Mouse (Mus musculus): ENCODE results near the gene 4930432K21Rik.

The 4930432K21Rik gene

GRCm38 (mm10) chr8:84192555-84192954, 44.7 kb downstream of the 4930432K21Rik start:
- peak; percentile 71 for DNase-seq (ENCODE audit: low spot score)

DNA sequence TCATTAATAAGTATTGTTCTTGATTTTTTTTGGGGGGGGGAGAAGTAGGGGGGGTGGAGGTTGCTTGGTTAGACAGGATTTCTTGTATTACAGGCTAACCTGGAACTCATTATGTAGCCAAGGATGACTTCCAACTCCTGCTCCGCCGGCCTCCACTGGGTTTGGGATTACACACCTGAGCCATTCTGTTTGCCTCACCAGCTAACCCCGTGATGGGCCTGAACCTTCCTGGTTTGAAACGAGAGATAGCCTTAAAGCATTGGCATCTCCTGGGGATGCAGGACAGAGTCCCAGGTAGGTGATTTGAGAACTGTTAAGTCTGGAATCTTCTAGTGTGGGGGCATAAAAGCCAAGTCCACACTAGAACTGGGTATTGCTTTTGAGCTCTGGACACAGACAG, 45.3 kb downstream of the 4930432K21Rik start:
- DNase-seq (ENCODE audit: low spot score) = no peak

DNA sequence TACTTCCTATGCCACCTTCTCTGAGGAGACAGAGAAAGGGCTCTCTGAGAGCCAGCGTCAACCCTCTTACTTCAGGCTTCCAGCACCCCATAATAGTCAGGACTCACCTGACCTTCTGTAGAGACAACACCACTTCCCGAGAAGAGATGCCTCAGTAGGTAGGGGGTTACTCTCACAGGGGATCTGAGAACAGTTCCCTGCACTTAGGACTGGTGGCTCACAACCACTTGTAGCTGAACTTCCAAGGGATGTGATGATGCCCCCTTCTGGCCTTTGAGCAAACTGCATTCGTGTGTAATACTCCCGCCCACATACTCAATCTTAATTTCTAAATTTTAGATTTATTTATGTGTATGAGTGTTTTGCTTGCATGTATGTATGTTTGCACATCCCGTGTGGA, 45.7 kb downstream of the 4930432K21Rik start:
- no peak for DNase-seq (ENCODE audit: low spot score)

DNA sequence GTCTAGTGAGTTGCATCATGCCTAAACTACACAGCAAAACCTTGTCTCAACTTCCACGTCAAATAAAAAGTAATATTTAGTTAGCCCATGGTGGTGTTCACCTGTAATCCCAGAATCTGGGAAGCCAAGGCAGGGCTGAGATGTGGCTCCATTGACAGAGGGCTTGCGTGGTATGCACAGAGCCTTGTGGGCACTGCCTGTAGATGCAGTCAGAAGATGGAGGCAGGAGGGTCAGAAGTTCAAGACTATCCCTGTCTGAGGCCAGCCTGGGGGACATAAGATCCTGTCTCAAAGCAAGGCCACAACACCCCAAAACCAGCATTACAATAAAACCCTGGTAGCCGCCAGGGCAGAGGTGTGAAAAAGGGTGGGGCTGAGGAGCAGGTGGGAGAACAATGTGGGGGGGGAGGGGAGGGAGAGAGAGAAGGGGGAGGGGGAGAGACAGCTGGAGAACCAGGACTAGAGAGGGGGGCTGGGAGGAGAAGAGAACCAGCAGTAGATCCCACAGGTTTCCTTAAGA, 46.5 kb downstream of the 4930432K21Rik start:
- DNase-seq (ENCODE audit: low spot score) = no peak

DNA sequence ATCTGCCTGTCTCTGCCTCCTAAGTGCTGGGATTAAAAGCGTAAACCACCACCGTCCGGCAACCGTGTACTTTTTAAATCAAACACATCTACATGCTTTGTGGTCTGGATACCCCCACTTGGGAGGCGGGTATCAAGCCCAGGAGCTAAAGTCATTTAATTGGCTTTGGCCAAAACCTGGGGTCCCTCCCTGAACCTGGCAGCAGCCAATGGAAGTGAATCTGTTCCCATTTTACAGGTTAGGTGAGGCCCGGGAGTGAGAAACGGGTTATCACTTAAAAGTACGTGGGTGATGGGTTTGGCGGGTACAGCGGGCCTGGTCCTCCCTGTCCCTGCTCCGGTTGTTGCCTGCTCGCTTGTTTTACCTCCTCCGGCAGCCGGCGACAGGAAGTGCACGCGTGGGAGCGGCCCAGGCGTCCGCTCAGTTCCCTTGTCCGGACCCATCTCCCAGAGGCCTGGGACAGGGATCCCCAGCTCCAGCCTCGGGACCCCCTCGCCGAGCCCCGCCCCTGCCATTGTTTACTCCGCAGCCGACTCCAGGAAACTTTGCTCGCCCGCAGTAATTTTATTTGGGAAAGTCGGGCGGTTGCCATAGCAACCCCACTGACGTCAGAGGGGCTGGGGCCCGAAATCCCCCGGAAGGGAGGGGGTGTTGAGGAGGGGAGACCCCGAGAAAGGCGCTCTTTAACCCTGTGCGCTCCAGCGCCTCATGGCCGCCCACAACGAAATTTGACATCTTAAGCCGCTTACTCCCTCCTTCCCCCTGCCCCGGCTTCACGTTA, 49.5 kb downstream of the 4930432K21Rik start:
- peak; percentile 93 for DNase-seq (ENCODE audit: low spot score)

DNA sequence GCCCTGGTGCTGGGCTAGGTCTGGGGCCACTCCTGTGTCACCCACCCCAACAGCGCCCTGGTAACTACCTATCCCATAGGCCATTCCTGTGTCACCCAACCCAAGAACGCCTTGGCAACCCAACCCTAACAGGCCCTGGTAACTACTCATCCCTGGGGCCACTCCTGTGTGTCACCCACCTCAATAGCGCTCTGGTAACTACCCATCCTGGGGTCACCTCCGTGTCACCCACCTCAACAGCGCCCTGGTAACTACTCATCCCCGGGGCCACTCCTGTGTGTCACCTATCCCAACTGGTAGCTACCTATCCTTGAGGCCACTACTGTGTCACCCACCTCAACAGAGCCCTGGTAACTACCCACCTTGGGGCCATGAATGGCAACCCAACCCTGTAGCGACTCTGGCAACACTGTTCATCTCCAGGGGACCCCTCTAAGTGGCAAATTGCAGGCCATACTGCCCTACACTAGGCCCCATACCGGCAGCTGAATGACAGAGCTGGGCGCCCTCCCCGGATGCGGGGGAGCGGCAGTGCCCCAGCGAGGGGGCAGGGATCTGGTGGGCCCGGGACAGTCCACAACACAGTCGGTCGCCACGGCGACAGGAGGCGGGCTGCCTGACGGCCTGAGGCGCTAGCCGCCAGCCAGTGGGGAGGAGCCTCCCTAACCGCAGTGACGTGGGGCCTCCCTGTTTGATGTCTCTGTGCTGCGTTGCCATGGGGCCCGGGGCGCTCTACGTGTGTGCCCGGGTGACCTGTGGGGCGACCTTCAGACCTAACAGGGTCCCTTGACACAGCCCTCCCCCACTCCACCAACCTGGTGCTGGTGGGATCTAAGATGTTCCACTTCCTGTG, 50.3 kb downstream of the 4930432K21Rik start:
- peak; percentile 97 for DNase-seq (ENCODE audit: low spot score)

DNA sequence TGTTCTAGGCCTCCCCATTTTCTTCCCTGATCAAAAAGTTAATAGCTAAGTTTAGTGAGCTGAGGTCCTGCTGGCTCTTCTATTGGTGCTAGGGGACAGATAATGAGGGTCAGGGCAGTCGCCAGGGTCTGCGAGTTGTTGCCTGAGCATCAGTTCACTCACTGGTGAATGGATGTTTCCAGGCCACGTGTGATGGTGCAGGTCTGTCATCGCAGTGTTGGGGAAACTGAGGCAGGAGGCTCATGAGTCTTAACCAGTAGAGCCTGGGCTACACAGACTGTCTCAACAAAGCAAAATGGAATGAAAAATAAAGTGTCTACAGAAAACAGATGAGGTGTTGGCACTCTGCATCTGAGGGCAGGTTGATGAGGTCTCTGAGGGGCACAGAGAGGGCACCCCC, 51.0 kb downstream of the 4930432K21Rik start:
- DNase-seq (ENCODE audit: low spot score) = no peak

DNA sequence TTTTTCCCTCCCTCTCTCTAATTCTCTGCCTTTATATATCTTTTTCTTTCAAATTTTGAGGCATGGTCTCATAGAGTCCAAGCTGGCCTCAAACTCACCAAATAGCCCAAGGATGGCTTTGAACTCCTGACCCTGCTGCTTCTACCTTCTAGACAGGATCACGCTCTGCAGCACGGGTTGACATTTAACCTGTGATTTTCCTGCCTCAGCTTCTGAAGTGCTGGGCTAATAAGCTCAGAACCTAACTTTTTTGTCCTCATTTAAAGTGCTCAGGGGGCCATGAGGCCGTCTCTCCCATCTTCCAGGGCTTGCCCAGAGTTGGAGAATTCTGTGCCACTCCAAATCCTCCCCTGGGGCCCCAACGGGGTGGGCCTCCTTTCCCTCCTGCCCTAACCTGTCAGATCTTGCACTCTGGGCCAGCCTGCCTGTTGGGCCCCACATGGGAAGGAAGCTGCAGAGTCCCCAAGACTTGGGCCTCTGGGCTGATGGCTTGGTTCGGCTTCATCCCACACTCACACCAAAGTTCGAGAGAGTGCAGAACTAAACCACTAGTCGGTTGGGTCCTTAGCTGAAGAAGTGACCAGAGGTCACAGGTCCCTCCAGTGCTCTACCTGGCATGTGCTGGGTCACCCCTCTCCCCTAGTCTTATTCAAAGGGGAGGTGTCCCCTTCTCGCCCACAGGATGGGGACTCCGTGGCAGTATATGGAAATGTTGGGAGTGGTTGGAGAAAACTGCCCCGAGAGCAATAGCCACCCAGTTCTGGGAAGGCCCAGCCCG, 51.7 kb downstream of the 4930432K21Rik start:
- no peak for DNase-seq (ENCODE audit: low spot score)

GRCm38 (mm10) chr8:84200126-84200555, 52.3 kb downstream of the 4930432K21Rik start:
- DNase-seq (ENCODE audit: low spot score) = no peak

DNA sequence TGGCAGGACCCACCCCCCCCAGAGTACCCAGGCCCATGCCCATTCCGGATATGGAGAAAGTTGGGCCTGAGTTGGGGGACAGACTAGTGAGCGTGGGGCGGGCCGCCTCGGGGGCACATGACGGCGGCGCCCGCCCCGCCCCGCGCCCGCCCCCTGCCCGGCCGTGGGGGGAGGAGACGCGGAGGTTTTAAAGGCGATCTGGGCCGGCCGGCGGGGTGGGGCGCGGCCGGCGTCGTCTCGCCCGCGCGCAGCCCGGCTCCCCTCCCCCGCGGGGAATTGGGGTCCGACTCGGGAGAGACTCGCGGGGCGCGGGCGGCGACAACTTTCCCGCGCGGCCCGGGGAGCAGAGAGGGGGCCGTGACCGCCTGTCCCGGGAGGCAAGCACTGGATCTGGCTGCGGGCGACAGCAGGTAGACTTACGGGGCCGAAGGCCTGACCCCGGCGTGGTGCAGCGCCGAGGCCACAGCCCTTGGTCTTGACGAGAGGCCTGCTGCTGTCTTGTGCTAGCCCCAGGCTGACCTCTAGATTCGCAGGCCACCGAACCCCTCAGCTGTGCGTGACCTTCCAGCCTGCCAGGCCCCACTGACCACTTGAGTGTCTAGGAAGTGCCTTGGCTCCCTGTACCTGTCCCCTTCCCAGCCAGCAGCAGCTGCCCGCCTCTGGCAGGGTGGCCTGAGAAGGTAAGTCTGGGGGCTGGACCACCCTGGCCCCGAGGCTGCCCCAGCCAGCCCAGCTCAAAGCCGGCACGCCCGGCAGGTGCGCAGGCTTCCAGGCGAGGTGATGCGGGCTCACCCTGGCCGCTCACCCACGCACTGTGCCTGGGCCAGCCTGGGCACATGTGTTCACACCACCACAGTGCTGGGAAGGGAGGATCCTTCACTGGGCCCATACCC, 53.1 kb downstream of the 4930432K21Rik start:
- no peak for DNase-seq (ENCODE audit: low spot score)

DNA sequence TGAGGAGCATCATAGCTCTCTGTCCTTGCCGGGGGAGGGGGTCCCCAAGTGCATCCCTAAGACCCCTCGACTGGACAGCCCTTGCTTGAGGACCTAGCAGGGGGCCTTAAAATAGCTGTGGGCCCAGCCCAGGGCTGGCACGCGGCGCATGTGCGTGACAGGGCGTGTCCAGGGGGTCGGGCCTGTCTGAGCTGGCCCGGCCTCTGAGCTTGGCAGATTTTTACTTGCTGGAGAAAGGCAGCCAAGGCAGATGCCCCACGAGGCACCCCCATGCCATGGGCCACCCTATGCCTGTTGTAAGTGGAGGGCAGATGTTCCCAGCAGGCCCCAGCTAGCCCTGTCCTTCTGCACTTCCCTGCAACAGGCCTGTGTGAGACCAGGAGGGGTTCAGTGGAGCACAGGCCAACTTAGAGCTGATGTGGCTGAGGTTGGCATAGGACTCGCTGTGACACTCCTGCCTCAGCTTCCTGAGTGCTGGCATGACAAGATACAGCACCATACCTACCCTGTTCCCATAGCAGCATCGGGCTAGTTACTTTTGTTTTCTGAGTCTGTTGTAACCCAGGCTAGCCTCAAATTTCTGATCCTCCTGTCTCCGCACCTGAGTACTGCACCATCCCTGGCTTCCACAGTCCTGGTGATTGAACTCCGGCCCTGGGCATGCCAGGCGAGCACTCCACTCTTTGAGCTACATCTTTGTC, 53.9 kb downstream of the 4930432K21Rik start:
- DNase-seq (ENCODE audit: low spot score) = no peak

GRCm38 (mm10) chr8:84202466-84202865, 54.6 kb downstream of the 4930432K21Rik start:
- no peak for DNase-seq (ENCODE audit: low spot score)

GRCm38 (mm10) chr8:84202938-84203917, 55.4 kb downstream of the 4930432K21Rik start:
- DNase-seq (ENCODE audit: low spot score) = peak; percentile 71

DNA sequence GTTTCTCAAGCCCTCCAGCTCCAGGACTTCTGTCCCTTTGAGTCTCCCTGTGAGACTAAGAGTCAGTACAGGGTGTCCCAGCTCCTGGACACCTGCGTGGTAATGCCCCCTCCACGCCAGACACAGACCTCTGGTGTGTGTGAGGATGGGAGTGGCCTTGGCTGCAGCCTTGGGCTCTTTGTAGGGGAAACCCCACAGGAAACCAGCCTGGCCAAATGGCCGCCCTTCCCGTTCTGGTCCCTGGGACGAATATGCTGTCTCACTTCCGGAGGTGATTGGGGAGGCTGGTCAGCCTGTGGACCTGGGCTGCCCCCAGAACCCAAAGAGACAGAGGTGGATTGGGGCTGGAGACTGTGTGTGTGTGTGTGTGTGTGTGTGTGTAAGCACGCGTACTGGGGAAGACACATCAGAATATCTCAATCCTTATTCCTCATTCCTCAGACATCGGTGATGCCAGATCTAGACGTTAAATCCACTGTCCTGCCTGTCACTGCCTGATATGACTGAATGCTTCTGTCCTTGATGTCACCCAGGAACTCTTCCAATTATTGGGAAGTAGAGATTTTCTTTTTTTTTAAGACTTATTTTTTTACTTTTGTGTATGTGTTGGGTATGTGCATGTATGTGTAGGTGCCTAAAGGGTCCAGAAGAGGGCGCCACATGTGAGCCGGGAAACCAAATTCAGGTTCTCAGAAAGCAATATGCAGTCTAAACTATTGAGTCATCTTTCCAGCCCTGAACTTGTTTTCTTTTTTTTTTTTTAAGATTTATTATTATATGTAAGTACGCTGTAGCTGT, 56.3 kb downstream of the 4930432K21Rik start:
- no peak for DNase-seq (ENCODE audit: low spot score)

- no peak for DNase-seq (ENCODE audit: low spot score)
Observed at GRCm38 (mm10) chr8:84205073-84205472, 57.2 kb downstream of the 4930432K21Rik start.

DNA sequence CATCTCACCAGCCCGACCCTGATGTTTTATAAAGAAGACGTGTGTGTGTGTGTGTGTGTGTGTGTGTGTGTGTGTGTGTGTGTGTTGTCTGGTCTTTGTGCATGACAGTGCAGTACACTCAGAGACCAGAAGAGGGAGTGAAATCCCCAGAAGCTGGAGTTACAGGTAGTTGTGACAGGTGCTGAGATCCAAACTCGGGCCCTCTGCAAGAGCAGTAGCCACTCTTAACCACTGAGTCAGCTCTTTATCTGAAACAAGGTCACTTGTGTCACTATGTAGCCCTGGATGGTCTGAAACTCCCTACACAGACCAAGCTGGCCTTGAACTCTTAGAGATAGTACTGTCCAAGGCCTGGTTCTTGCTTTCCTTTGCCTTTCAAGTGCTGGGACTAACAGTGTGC, 58.8 kb downstream of the 4930432K21Rik start:
- no peak for DNase-seq (ENCODE audit: low spot score)

DNA sequence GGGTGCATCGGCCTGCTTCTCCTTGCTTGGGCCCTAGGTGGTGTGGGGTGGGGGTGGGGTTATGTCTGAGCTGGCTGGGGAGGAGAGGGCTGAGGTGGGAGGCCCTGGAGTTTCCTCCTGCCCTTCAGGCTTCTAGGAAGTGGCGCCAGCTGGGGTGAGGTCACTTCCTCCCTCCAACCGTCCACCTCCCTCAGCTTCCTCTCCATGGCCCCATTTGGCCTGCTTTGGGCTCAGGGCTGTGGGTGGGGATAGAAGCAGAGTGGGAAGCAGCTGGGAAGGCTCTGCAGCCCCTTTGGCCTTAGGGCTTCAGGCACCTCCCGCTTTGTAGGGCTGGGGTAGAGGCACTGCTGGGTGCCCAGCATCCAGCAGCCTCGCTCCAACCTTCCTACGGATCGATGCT, 60.0 kb downstream of the 4930432K21Rik start:
- DNase-seq (ENCODE audit: low spot score) = no peak
